Mouse (Mus musculus): ENCODE data around the gene Cyp2s1. TPM values are rescaled to one million over a fixed set of nuclear protein-coding genes. Genes with fewer than 3 reads are reported as not detected.

The Cyp2s1 gene
- polyA plus RNA-seq (2015; fragmentation: Nextera tagmentation; extraction: Ambion mirVana) = 3.0 and 3.9 TPM in 2 replicates

GRCm38 (mm10) chr7:25816241-25816919 is at the start of gene Cyp2s1:
Gene Cyp2s1, minus strand, starts transcription at chr7:25816913.
- Histone ChIP-seq H3K4me1 (peaks cover 14% of the 10 kb centered on the region), H3K36me3 (no peaks in the 10 kb centered on the region), H3K4me3 (peak within 1 kb of the TSS; percentile 46), H3K4me2 (peak within 1 kb of the TSS; percentile 86), H3K27ac (no peak within 1 kb of the TSS), H3K27me3 (peaks cover 27% of the 10 kb centered on the region), H3K9ac (peak within 1 kb of the TSS; percentile 44; the same call in 1 of the 2 replicates), H3K9me3 (no peaks in the 10 kb centered on the region)
- no peak for ATAC-seq (ENCODE audit: insufficient number of reproducible peaks, low FRiP score, low TSS enrichment, low read depth)
- WGBS = 1% methylated on average over 40 of the region's 40 CpGs

GRCm38 (mm10) chr7:25864861-25865260 is 48.1 kb upstream of the Cyp2s1 start:
- H3K4me3 ChIP-seq = no peak overlapping the region
- no peaks in the 10 kb centered on the region for H3K9me3 ChIP-seq
- no peak overlapping the region for H3K9ac ChIP-seq
- no peaks in the 10 kb centered on the region for H3K36me3 ChIP-seq
- no peaks in the 10 kb centered on the region for H3K27me3 ChIP-seq
- no peak for ATAC-seq (ENCODE audit: insufficient number of reproducible peaks, low FRiP score, low TSS enrichment, low read depth)
- 0 out of 2 replicates have a peak, but pooled peaks cover 3% of the 10 kb centered on the region for H3K4me1 ChIP-seq
- H3K4me2 ChIP-seq = no peak overlapping the region
- no peak overlapping the region for H3K27ac ChIP-seq
- 59% methylated on average over 5 of the region's 5 CpGs for WGBS

GRCm38 (mm10) chr7:25863756-25864155 is 47.0 kb upstream of the Cyp2s1 start:
- 69% methylated on average over 3 of the region's 3 CpGs for WGBS
- Histone ChIP-seq H3K9me3 (no peaks in the 10 kb centered on the region), H3K9ac (no peak overlapping the region), H3K4me1 (0 out of 2 replicates have a peak, but pooled peaks cover 3% of the 10 kb centered on the region), H3K4me3 (no peak overlapping the region), H3K36me3 (no peaks in the 10 kb centered on the region), H3K27ac (no peak overlapping the region), H3K27me3 (no peaks in the 10 kb centered on the region), H3K4me2 (no peak overlapping the region)
- ATAC-seq (ENCODE audit: insufficient number of reproducible peaks, low FRiP score, low TSS enrichment, low read depth) = no peak

GRCm38 (mm10) chr7:25862365-25862764 is 45.7 kb upstream of the Cyp2s1 start:
- ATAC-seq (ENCODE audit: insufficient number of reproducible peaks, low FRiP score, low TSS enrichment, low read depth) = no peak
- Histone ChIP-seq H3K27ac (no peak overlapping the region), H3K9me3 (no peaks in the 10 kb centered on the region), H3K4me2 (no peak overlapping the region), H3K36me3 (no peaks in the 10 kb centered on the region), H3K9ac (no peak overlapping the region), H3K4me1 (0 out of 2 replicates have a peak, but pooled peaks cover 3% of the 10 kb centered on the region), H3K27me3 (no peaks in the 10 kb centered on the region), H3K4me3 (no peak overlapping the region)
- WGBS = 80% methylated on average over 2 of the region's 2 CpGs

- Histone ChIP-seq H3K4me1 (0 out of 2 replicates have a peak, but pooled peaks cover 3% of the 10 kb centered on the region), H3K4me3 (peak overlapping the region; percentile 21; the same call in 1 of the 2 replicates), H3K36me3 (no peaks in the 10 kb centered on the region), H3K9me3 (no peaks in the 10 kb centered on the region), H3K9ac (no peak overlapping the region), H3K4me2 (peak overlapping the region; percentile 36), H3K27me3 (no peaks in the 10 kb centered on the region), H3K27ac (no peak overlapping the region)
- no peak for ATAC-seq (ENCODE audit: insufficient number of reproducible peaks, low FRiP score, low TSS enrichment, low read depth)
- 26% methylated on average over 9 of the region's 9 CpGs for WGBS
Observed at GRCm38 (mm10) chr7:25859962-25860870, 43.5 kb upstream of the Cyp2s1 start.

- no peaks in the 10 kb centered on the region for H3K36me3 ChIP-seq
- no peak overlapping the region for H3K27ac ChIP-seq
- H3K4me1 ChIP-seq = 0 out of 2 replicates have a peak, but pooled peaks cover 3% of the 10 kb centered on the region
- no peak overlapping the region for H3K9ac ChIP-seq
- no peaks in the 10 kb centered on the region for H3K27me3 ChIP-seq
- no peaks in the 10 kb centered on the region for H3K9me3 ChIP-seq
- 41% methylated on average over 8 of the region's 8 CpGs for WGBS
- no peak for ATAC-seq (ENCODE audit: insufficient number of reproducible peaks, low FRiP score, low TSS enrichment, low read depth)
- no peak overlapping the region for H3K4me2 ChIP-seq
- H3K4me3 ChIP-seq = no peak overlapping the region
Observed at GRCm38 (mm10) chr7:25855082-25855481, 38.4 kb upstream of the Cyp2s1 start.

- 25% methylated on average over 11 of the region's 11 CpGs for WGBS
- H3K4me2 ChIP-seq = peak overlapping the region; percentile 57
- H3K27ac ChIP-seq = peak overlapping the region; percentile 77
Observed at GRCm38 (mm10) chr7:25848444-25848812, 31.7 kb upstream of the Cyp2s1 start.

GRCm38 (mm10) chr7:25847722-25848443 is 31.2 kb upstream of the Cyp2s1 start:
- 13% methylated on average over 13 of the region's 13 CpGs for WGBS
- Histone ChIP-seq H3K9ac (peak overlapping the region; percentile 50; the same call in 1 of the 2 replicates), H3K27ac (peak overlapping the region; percentile 77), H3K36me3 (no peaks in the 10 kb centered on the region), H3K4me2 (peak overlapping the region; percentile 57), H3K4me3 (peak overlapping the region; percentile 48), H3K9me3 (no peaks in the 10 kb centered on the region), H3K27me3 (no peaks in the 10 kb centered on the region), H3K4me1 (no peaks in the 10 kb centered on the region)
- ATAC-seq (ENCODE audit: insufficient number of reproducible peaks, low FRiP score, low TSS enrichment, low read depth) = peak; percentile 65; the same call in 1 of the 2 replicates

More at GRCm38 (mm10) chr7:25848444-25848812, 31.7 kb upstream of the Cyp2s1 start:
- H3K9me3 ChIP-seq = no peaks in the 10 kb centered on the region
- H3K4me3 ChIP-seq = peak overlapping the region; percentile 48
- peak overlapping the region; percentile 50; the same call in 1 of the 2 replicates for H3K9ac ChIP-seq
- no peaks in the 10 kb centered on the region for H3K36me3 ChIP-seq
- no peak for ATAC-seq (ENCODE audit: insufficient number of reproducible peaks, low FRiP score, low TSS enrichment, low read depth)
- no peaks in the 10 kb centered on the region for H3K4me1 ChIP-seq
- no peaks in the 10 kb centered on the region for H3K27me3 ChIP-seq

GRCm38 (mm10) chr7:25844885-25845284 is 28.2 kb upstream of the Cyp2s1 start:
- Histone ChIP-seq H3K9me3 (no peaks in the 10 kb centered on the region), H3K27me3 (no peaks in the 10 kb centered on the region), H3K4me1 (no peaks in the 10 kb centered on the region), H3K4me3 (no peak overlapping the region), H3K4me2 (no peak overlapping the region), H3K27ac (no peak overlapping the region), H3K36me3 (no peaks in the 10 kb centered on the region), H3K9ac (no peak overlapping the region)
- 54% methylated on average over 3 of the region's 3 CpGs for WGBS
- ATAC-seq (ENCODE audit: insufficient number of reproducible peaks, low FRiP score, low TSS enrichment, low read depth) = no peak

GRCm38 (mm10) chr7:25844423-25844822 is 27.7 kb upstream of the Cyp2s1 start:
- 56% methylated on average over 8 of the region's 8 CpGs for WGBS

GRCm38 (mm10) chr7:25843492-25843891 is 26.8 kb upstream of the Cyp2s1 start:
- 17% methylated on average over 2 of the region's 2 CpGs for WGBS
- no peak overlapping the region for H3K4me3 ChIP-seq
- no peaks in the 10 kb centered on the region for H3K27me3 ChIP-seq
- ATAC-seq (ENCODE audit: insufficient number of reproducible peaks, low FRiP score, low TSS enrichment, low read depth) = no peak
- H3K27ac ChIP-seq = no peak overlapping the region
- no peaks in the 10 kb centered on the region for H3K36me3 ChIP-seq
- no peaks in the 10 kb centered on the region for H3K4me1 ChIP-seq
- H3K9ac ChIP-seq = no peak overlapping the region
- H3K4me2 ChIP-seq = no peak overlapping the region
- no peaks in the 10 kb centered on the region for H3K9me3 ChIP-seq

More at GRCm38 (mm10) chr7:25844423-25844822, 27.7 kb upstream of the Cyp2s1 start:
- Histone ChIP-seq H3K27me3 (no peaks in the 10 kb centered on the region), H3K27ac (no peak overlapping the region), H3K9ac (no peak overlapping the region), H3K4me2 (no peak overlapping the region), H3K9me3 (no peaks in the 10 kb centered on the region), H3K4me1 (no peaks in the 10 kb centered on the region), H3K36me3 (no peaks in the 10 kb centered on the region), H3K4me3 (no peak overlapping the region)
- no peak for ATAC-seq (ENCODE audit: insufficient number of reproducible peaks, low FRiP score, low TSS enrichment, low read depth)
